In the genomic region with DNA sequence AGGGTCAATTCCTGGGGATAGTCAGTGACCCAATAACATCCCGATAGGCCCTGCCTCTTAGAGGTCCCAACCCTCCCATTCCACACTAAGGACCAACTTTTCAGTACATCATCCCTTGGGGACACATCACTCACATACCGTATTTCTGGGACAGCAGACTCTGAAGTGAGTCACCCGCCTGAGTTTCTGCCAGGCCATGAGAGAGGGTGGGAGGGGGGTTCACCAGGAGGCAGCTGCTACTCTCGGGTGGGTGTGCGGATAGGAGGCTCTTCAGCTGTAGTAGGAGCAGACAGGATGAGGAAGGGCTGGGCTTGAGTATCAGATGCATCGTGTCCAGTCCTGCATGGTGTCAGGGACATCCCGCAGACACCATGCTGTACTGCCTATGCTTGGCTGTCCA, we compare ENCODE assay signal across 25 mouse cellular contexts. TPM values are rescaled to one million over a fixed set of nuclear protein-coding genes. Genes with fewer than 3 reads are reported as not detected.
DNase-seq lines count a peak whose midpoint lies in the region; ATAC-seq lines count a peak whose summit lies in the region.
"Had no signal": no experiment of that assay in that cellular context is flagged by ENCODE, and none has a peak within 500 bp of the region (broad histone marks: within the 10 kb centered on the region; RNA-seq: fewer than 3 reads in every experiment).

No protein-coding gene starts in this region.

- no peak overlapping the region for H3K9ac ChIP-seq in midbrain, embryonic 15.5 days
- H3K9ac ChIP-seq: forebrain, embryonic 12.5 days; limb, embryonic 13.5 days; liver, embryonic 15.5 days; neural tube, embryonic 13.5 days had no signal

- H3K27me3 ChIP-seq in midbrain, embryonic 15.5 days (replicated peaks): no peaks in the 10 kb centered on the region
- H3K27me3 ChIP-seq: forebrain, embryonic 12.5 days; limb, embryonic 13.5 days; liver, embryonic 15.5 days; neural tube, embryonic 13.5 days had no signal

- no peaks in the 10 kb centered on the region for H3K4me1 ChIP-seq in midbrain, embryonic 15.5 days
- H3K4me1 ChIP-seq: forebrain, embryonic 12.5 days; limb, embryonic 13.5 days; neural tube, embryonic 13.5 days had no signal

- no peak overlapping the region for H3K4me3 ChIP-seq in midbrain, embryonic 15.5 days
- H3K4me3 ChIP-seq: forebrain, embryonic 12.5 days; limb, embryonic 13.5 days; liver, embryonic 15.5 days; neural tube, embryonic 13.5 days had no signal

- H3K9me3 ChIP-seq in midbrain, embryonic 15.5 days: no peaks in the 10 kb centered on the region
- H3K9me3 ChIP-seq: forebrain, embryonic 12.5 days; limb, embryonic 13.5 days; liver, embryonic 15.5 days; neural tube, embryonic 13.5 days had no signal

- DNase-seq in heart, adult 11 months: peak; percentile 91
- no peak for DNase-seq in heart, adult 8-10 months (ENCODE audit: low spot score)
- peak; percentile 9 to 83 for DNase-seq in left cerebral cortex, postnatal 25 days (ENCODE audit: low spot score in 2 of 2)
- no peak for DNase-seq in left cerebral cortex, adult 11 months (ENCODE audit: low spot score)
- peak; percentile 76 for DNase-seq in brain, adult 2 months (ENCODE audit: low read depth, low spot score)
- peak; percentile 30 for DNase-seq in right cerebral cortex, postnatal 14 days
- no peak for DNase-seq in thymus, postnatal 4 days
- DNase-seq: cerebellum, postnatal 10 days; heart, adult 18-20 months; kidney, adult 11 months; lung, postnatal 14 days had no signal

- no peak for ATAC-seq in midbrain, embryonic 15.5 days (replicated peaks)
- ATAC-seq: hindbrain, postnatal 0 days had no signal

- no peaks in the 10 kb centered on the region for H3K36me3 ChIP-seq in midbrain, embryonic 15.5 days (replicated peaks)
- H3K36me3 ChIP-seq: forebrain, embryonic 12.5 days; limb, embryonic 13.5 days; liver, embryonic 15.5 days; neural tube, embryonic 13.5 days had no signal

- no peak overlapping the region for H3K27ac ChIP-seq in midbrain, embryonic 15.5 days
- H3K27ac ChIP-seq: forebrain, embryonic 12.5 days; hindbrain, postnatal 0 days; kidney, postnatal 0 days; limb, embryonic 13.5 days; neural tube, embryonic 13.5 days had no signal

- H3K4me2 ChIP-seq in midbrain, embryonic 15.5 days: no peak overlapping the region
- H3K4me2 ChIP-seq: forebrain, embryonic 12.5 days; limb, embryonic 13.5 days; liver, embryonic 15.5 days; neural tube, embryonic 13.5 days had no signal

- intact Hi-C loops in left cerebral cortex, postnatal 25 days (cut with DNase I): no loop called here

- WGBS in midbrain, embryonic 15.5 days: 85% methylated on average over 7 of the region's 7 CpGs

RNA-seq across cellular contexts. Expression of gene Agxt, which starts 4.7 kb away (rescaled TPM):
- total RNA-seq in heart, adult 8-10 months (2022): not detected
- total RNA-seq in left cerebral cortex, postnatal 25 days (2021): not detected
- polyA plus RNA-seq in midbrain, embryonic 15.5 days (2015; fragmentation: Nextera tagmentation; extraction: Ambion mirVana): not detected in 2 replicates
- total RNA-seq: gastrocnemius, adult 18-20 months; heart, adult 18-20 months; hematopoietic stem cell, adult 5-6 weeks; hindbrain, postnatal 0 days; layer of hippocampus, postnatal 14 days; monocyte, adult 5-6 weeks had no signal
- polyA plus RNA-seq: C2C12; forebrain, embryonic 12.5 days; hindbrain, postnatal 0 days; limb, embryonic 13.5 days; neural tube, embryonic 13.5 days; stomach, embryonic 14.5 days had no signal

RNA-seq across cellular contexts. Expression of gene 2310007B03Rik, which starts 21.0 kb away (rescaled TPM):
- not detected for total RNA-seq in heart, adult 8-10 months (2022)
- total RNA-seq in left cerebral cortex, postnatal 25 days (2021): not detected
- 0.14 and 0.32 TPM in 2 replicates for polyA plus RNA-seq in midbrain, embryonic 15.5 days (2015; fragmentation: Nextera tagmentation; extraction: Ambion mirVana)
- total RNA-seq: gastrocnemius, adult 18-20 months; hematopoietic stem cell, adult 5-6 weeks; layer of hippocampus, postnatal 14 days; monocyte, adult 5-6 weeks had no signal
- polyA plus RNA-seq: neural tube, embryonic 13.5 days had no signal

RNA-seq across cellular contexts. Expression of gene Crocc2, which starts 28.8 kb away (rescaled TPM):
- under 1 TPM in 3 of 4 experiments, not detected in 1; 0.06 to 0.09 (median 0.06) TPM for total RNA-seq in heart, adult 8-10 months (2022)
- total RNA-seq in left cerebral cortex, postnatal 25 days (2021): under 1 TPM; 0.07 to 0.09 TPM
- polyA plus RNA-seq in midbrain, embryonic 15.5 days (2015; fragmentation: Nextera tagmentation; extraction: Ambion mirVana): 0.52 and 0.54 TPM in 2 replicates
- total RNA-seq: gastrocnemius, adult 18-20 months; monocyte, adult 5-6 weeks had no signal
- polyA plus RNA-seq: liver, embryonic 15.5 days; small intestine, adult 2 months had no signal

RNA-seq across cellular contexts. Expression of gene Kif1a, which starts 38.0 kb away (rescaled TPM):
- 1 to 10 TPM; 1.1 to 2.2 (median 1.3) TPM for total RNA-seq in heart, adult 8-10 months (2022)
- total RNA-seq in left cerebral cortex, postnatal 25 days (2021): 100 to 1,000 TPM; 724 to 739 TPM
- polyA plus RNA-seq in midbrain, embryonic 15.5 days (2015; fragmentation: Nextera tagmentation; extraction: Ambion mirVana): 498 and 502 TPM in 2 replicates
- total RNA-seq: hematopoietic stem cell, adult 5-6 weeks; monocyte, adult 5-6 weeks had no signal

Comparison
In these comparisons a context has a peak if more than half of its experiments do, and no peak if none do; other contexts are left out.
1. DNase-seq: peak in heart, adult 11 months (single experiment), left cerebral cortex, postnatal 25 days (2 of 2), brain, adult 2 months (single experiment) and right cerebral cortex, postnatal 14 days (single experiment); none in heart, adult 8-10 months (single experiment), left cerebral cortex, adult 11 months (single experiment) and thymus, postnatal 4 days (single experiment).